Mouse (Mus musculus) kidney, adult 18-20 months (tissue): ENCODE results near the gene Gramd1b.
"Not testable (repeated sequence)": the region's sequence is repeated elsewhere in the genome, so short reads cannot be mapped to it uniquely, and the experiment has no call there.

Source experiments
- DNase-seq: peaks from one replicate; pipeline ENCODE4 v3.0.0; 2021

Gene Gramd1b

GRCm38 (mm10) chr9:40509479-40509878 is 21.7 kb downstream of the Gramd1b start:
- no peak for DNase-seq

GRCm38 (mm10) chr9:40506576-40506975 is 24.6 kb downstream of the Gramd1b start:
- DNase-seq: no peak

- DNase-seq: no peak
These were observed 25.5 kb downstream of the Gramd1b start for GRCm38 (mm10) chr9:40505471-40506312.

GRCm38 (mm10) chr9:40504886-40505285 is 26.3 kb downstream of the Gramd1b start:
- DNase-seq: no peak

- no peak for DNase-seq
These were observed 30.5 kb downstream of the Gramd1b start for GRCm38 (mm10) chr9:40500691-40501090.

- not testable (repeated sequence) for DNase-seq
These were observed 48.7 kb downstream of the Gramd1b start for GRCm38 (mm10) chr9:40482351-40483084.

- DNase-seq: no peak
These were observed 49.9 kb downstream of the Gramd1b start for GRCm38 (mm10) chr9:40481271-40481670.

- peak; percentile 79 for DNase-seq
These were observed 51.9 kb downstream of the Gramd1b start for GRCm38 (mm10) chr9:40479333-40479732.

GRCm38 (mm10) chr9:40478146-40478900 is 52.9 kb downstream of the Gramd1b start:
- no peak for DNase-seq

- no peak for DNase-seq
These were observed 53.6 kb downstream of the Gramd1b start for GRCm38 (mm10) chr9:40477611-40478010.

- no peak for DNase-seq
These were observed 55.1 kb downstream of the Gramd1b start for GRCm38 (mm10) chr9:40476098-40476497.

GRCm38 (mm10) chr9:40472961-40473510 is 58.1 kb downstream of the Gramd1b start:
- no peak for DNase-seq

- DNase-seq: no peak
These were observed 61.6 kb downstream of the Gramd1b start for GRCm38 (mm10) chr9:40469403-40470137.

GRCm38 (mm10) chr9:40466782-40467181 is 64.4 kb downstream of the Gramd1b start:
- DNase-seq: peak; percentile 65

- DNase-seq: peak; percentile 81
These were observed 65.6 kb downstream of the Gramd1b start for GRCm38 (mm10) chr9:40465596-40465995.

GRCm38 (mm10) chr9:40462401-40462800 is 68.8 kb downstream of the Gramd1b start:
- no peak for DNase-seq

- DNase-seq: no peak
These were observed 70.4 kb downstream of the Gramd1b start for GRCm38 (mm10) chr9:40460781-40461180.

- DNase-seq: peak; percentile 18
These were observed 71.6 kb downstream of the Gramd1b start for GRCm38 (mm10) chr9:40459304-40460280.

GRCm38 (mm10) chr9:40458559-40459303 is 72.5 kb downstream of the Gramd1b start:
- no peak for DNase-seq

- peak; percentile 48 for DNase-seq
These were observed 73.7 kb downstream of the Gramd1b start for GRCm38 (mm10) chr9:40457448-40457847.
